Mouse (Mus musculus) limb, embryonic 14.5 days (tissue): ENCODE measurements around the gene Wdr18. TPM values are rescaled to one million over a fixed set of nuclear protein-coding genes. Genes with fewer than 3 reads are reported as not detected.

Source experiments
- ATAC-seq: fragments of 200-750 bp; cut with Nextera tagmentation; 2 replicates; pipeline ENCODE4 v1.8.0; 2017; ENCODE audit warnings: low read depth, moderate number of reproducible peaks, moderate TSS enrichment; ENCODE audit not compliant: low FRiP score
- DNase-seq: peaks from one replicate; pipeline ENCODE4 v3.0.0-alpha.2; 2015; ENCODE audit warnings: low spot score
- H3K27ac ChIP-seq: fragments of 300-500 bp; sonication (generic); replicated peaks from 2 replicates; pipeline ENCODE4 v1.5.1; 2014; ENCODE audit warnings: low read depth, mild to moderate bottlenecking, low read length, moderate library complexity, mixed read lengths
- H3K27me3 ChIP-seq: fragments of 300-500 bp; sonication (generic); 2 replicates; pipeline ENCODE4 v1.6.1; 2014; ENCODE audit warnings: low read length, mixed read lengths; ENCODE audit not compliant: control insufficient read depth, insufficient read depth
- H3K36me3 ChIP-seq: fragments of 300-500 bp; sonication (generic); 2 replicates; pipeline ENCODE4 v1.6.1; 2014; ENCODE audit warnings: mild to moderate bottlenecking, low read length, moderate library complexity, mixed read lengths; ENCODE audit not compliant: control insufficient read depth, insufficient read depth
- H3K4me1 ChIP-seq: fragments of 300-500 bp; sonication (generic); 2 replicates; pipeline ENCODE4 v1.6.1; 2014; ENCODE audit warnings: antibody characterized with exemption, low read length, mixed read lengths; ENCODE audit not compliant: control insufficient read depth, insufficient read depth
- H3K4me2 ChIP-seq: fragments of 300-500 bp; sonication (generic); replicated peaks from 2 replicates; pipeline ENCODE4 v1.6.1; 2014; ENCODE audit warnings: low read depth, mild to moderate bottlenecking, low read length, moderate library complexity; ENCODE audit not compliant: severe bottlenecking
- H3K4me3 ChIP-seq: fragments of 300-500 bp; sonication (generic); replicated peaks from 2 replicates; pipeline ENCODE4 v1.5.1; 2014; ENCODE audit warnings: low read length
- H3K9ac ChIP-seq: fragments of 300-500 bp; sonication (generic); 2 replicates; pipeline ENCODE4 v1.6.1; 2014; ENCODE audit warnings: mild to moderate bottlenecking, low read depth, low read length, moderate library complexity; ENCODE audit not compliant: severe bottlenecking
- H3K9me3 ChIP-seq: fragments of 300-500 bp; sonication (generic); 2 replicates; pipeline ENCODE4 v1.6.1; 2016; ENCODE audit warnings: low read length; ENCODE audit not compliant: control insufficient read depth
- POLR2A ChIP-seq: fragments of 200-500 bp; IDR thresholded peaks from 2 replicates; pipeline ENCODE4 v1.8.0; 2012; ENCODE audit warnings: inconsistent platforms, mild to moderate bottlenecking, moderate library complexity, borderline replicate concordance; ENCODE audit not compliant: insufficient read depth, insufficient read length; ENCODE audit errors: extremely low read depth
- WGBS: fragments of 180-500 bp; shearing (Covaris S2); extraction: QIAGEN DNeasy Blood & Tissue Kit; methylation state at CpG from one replicate; pipeline ENCODE4 v1.1.7; 2014; 5-methylcytosine and 5-hydroxymethylcytosine counted together
- polyA plus RNA-seq, 2 experiments: library from polyadenylated mRNA; depleted of rRNA in 1 of 2; stranded (reverse) in 1 of 2; unstranded in 1 of 2; fragments of >200 nt; fragmentation: Nextera tagmentation in 1 of 2; extraction: Ambion mirVana in 1 of 2; gene quantifications; 2 replicates each; pipeline versions ENCODE4 v1.2.1 to v1.2.3; 2012 to 2014

The Wdr18 gene
- polyA plus RNA-seq, 2 experiments, result 58.7 to 106 TPM

- no peak for TF ChIP-seq POLR2A
- Histone ChIP-seq H3K36me3 (peaks cover 30% of the 10 kb centered on the region), H3K4me2 (peak within 1 kb of the TSS; percentile 72), H3K4me1 (peaks cover 32% of the 10 kb centered on the region), H3K9me3 (no peaks in the 10 kb centered on the region), H3K27me3 (no peaks in the 10 kb centered on the region), H3K9ac (peak within 1 kb of the TSS; percentile 80), H3K27ac (peak within 1 kb of the TSS; percentile 67), H3K4me3 (peak within 1 kb of the TSS; percentile 73)
- no peak for ATAC-seq
- under 1% methylated on average over 55 of the region's 59 CpGs for WGBS
- peak; percentile 84 for DNase-seq
Observed at GRCm38 (mm10) chr10:79988506-79989271, 28.7 kb downstream of the Wdr18 start, which contains the start of gene Cnn2. Cnn2 (plus strand) TSS chr10:79988584.

DNA sequence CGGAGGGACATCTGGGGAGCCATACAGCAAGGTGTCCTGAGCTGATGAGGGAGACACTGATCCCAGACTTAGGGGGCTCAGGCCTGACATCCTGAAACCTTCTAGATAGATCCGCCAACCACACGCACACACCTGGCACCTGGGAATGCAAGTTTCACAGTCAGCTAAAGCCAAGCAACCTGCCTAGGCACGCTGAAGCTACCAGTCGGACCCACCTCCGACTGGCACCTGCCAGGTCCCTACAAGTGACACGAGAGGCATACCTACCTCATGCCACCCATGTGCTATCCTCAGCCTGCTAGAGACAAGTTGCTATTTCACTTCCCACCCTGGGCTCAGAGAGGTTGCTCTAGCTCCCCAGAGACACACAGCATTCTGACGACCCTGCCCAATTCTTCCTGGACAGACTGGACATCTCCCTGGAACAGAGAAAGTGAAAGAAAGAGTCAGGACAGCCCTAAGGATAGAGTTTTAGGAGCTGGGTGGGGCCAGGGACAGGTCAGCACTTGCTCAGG, 29.4 kb downstream of the Wdr18 start:
- H3K9me3 ChIP-seq, result no peaks in the 10 kb centered on the region
- H3K9ac ChIP-seq, result peak overlapping the region; percentile 80
- H3K4me2 ChIP-seq, result peak overlapping the region; percentile 72
- 19% methylated on average over 8 of the region's 8 CpGs for WGBS
- peak overlapping the region; percentile 73 for H3K4me3 ChIP-seq
- ATAC-seq (no peak), DNase-seq (no peak)
- TF ChIP-seq POLR2A, result no peak
- peaks cover 35% of the 10 kb centered on the region for H3K36me3 ChIP-seq
- H3K27me3 ChIP-seq, result no peaks in the 10 kb centered on the region
- no peak overlapping the region for H3K27ac ChIP-seq
- peaks cover 32% of the 10 kb centered on the region for H3K4me1 ChIP-seq

GRCm38 (mm10) chr10:79989870-79990269, 29.9 kb downstream of the Wdr18 start:
- no peak for DNase-seq
- 5% methylated on average over 14 of the region's 15 CpGs for WGBS
- Histone ChIP-seq H3K9ac (peak overlapping the region; percentile 38), H3K4me2 (peak overlapping the region; percentile 72), H3K9me3 (no peaks in the 10 kb centered on the region), H3K36me3 (peaks cover 41% of the 10 kb centered on the region), H3K27ac (no peak overlapping the region), H3K4me1 (peaks cover 32% of the 10 kb centered on the region), H3K27me3 (no peaks in the 10 kb centered on the region), H3K4me3 (peak overlapping the region; percentile 73)
- no peak for TF ChIP-seq POLR2A
- ATAC-seq, result no peak

DNA sequence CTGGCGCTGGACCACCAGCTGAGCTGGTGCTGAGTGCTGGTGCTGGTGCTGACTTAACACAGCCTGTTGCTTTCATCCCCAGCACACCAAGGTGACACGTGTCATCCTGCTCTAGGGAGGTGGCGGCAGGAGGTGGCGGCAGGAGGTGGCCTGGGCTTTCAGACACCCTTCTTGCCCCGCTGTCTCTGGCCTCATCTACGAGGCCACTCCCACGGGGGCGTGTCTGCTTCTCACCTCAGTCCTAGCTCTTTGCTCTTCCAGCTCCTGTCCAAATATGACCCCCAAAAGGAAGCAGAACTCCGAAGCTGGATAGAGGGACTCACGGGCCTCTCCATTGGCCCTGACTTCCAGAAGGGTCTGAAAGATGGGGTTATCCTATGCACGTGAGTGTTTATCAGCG, 31.1 kb downstream of the Wdr18 start:
- Histone ChIP-seq H3K4me1 (peaks cover 28% of the 10 kb centered on the region), H3K27me3 (no peaks in the 10 kb centered on the region), H3K36me3 (peaks cover 44% of the 10 kb centered on the region), H3K9me3 (no peaks in the 10 kb centered on the region), H3K27ac (no peak overlapping the region), H3K4me3 (no peak overlapping the region), H3K9ac (no peak overlapping the region), H3K4me2 (no peak overlapping the region)
- ATAC-seq (no peak), DNase-seq (no peak)
- TF ChIP-seq POLR2A, result no peak
- 73% methylated on average over 12 of the region's 12 CpGs for WGBS

DNA sequence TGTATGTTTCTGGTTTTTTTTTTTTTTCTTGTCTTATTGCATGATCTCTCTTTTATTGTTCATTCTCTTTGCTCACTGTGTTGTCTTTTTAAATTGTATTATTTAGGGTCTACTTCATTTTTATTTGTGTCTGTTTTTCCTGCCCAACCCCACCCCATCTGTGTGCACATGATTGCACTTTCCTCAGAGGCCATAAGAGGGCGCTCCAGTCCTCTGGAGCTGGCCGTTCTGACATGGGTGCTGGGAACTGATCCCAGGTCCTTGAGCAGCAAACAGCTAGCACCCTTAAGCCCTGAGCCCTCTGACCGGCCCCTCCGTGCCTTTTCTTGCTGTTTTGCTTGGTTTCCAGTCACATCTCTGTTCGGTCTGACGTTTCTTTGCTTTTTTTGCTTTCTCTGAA, 31.6 kb downstream of the Wdr18 start:
- no peak for TF ChIP-seq POLR2A
- WGBS, result 92% methylated on average over 6 of the region's 6 CpGs
- DNase-seq, result no peak
- Histone ChIP-seq H3K4me1 (peaks cover 24% of the 10 kb centered on the region), H3K9ac (no peak overlapping the region), H3K4me3 (no peak overlapping the region), H3K4me2 (no peak overlapping the region), H3K36me3 (peaks cover 44% of the 10 kb centered on the region), H3K27ac (no peak overlapping the region), H3K27me3 (no peaks in the 10 kb centered on the region), H3K9me3 (no peaks in the 10 kb centered on the region)
- ATAC-seq, result no peak
